20 mouse cellular contexts compared by ENCODE assay signal in genomic region chr9:49777015-49777637, GRCm38 (mm10). TPM values are rescaled to one million over a fixed set of nuclear protein-coding genes. Genes with fewer than 3 reads are reported as not detected.
DNase-seq lines count a peak whose midpoint lies in the region; ATAC-seq and TF ChIP-seq lines count a peak whose summit lies in the region.
"Had no signal": no experiment of that assay in that cellular context is flagged by ENCODE, and none has a peak within 500 bp of the region (broad histone marks: within the 10 kb centered on the region; RNA-seq: fewer than 3 reads in every experiment).

No protein-coding gene starts in this region.

- H3K27ac ChIP-seq in hindbrain, embryonic 10.5 days: peak overlapping the region; percentile 35; the same call in 1 of the 2 replicates
- no peak overlapping the region for H3K27ac ChIP-seq in hindbrain, embryonic 11.5 days (ENCODE audit: low read depth, low read length)
- H3K27ac ChIP-seq in forebrain, embryonic 14.5 days (ENCODE audit: low read depth, low read length): no peak overlapping the region
- peak overlapping the region; percentile 12; the same call in 1 of the 2 replicates for H3K27ac ChIP-seq in hindbrain, embryonic 16.5 days (ENCODE audit: low read depth, low read length)
- H3K27ac ChIP-seq in midbrain, postnatal 0 days (ENCODE audit: low read depth, low read length): 0 out of 2 replicates have a peak overlapping the region, but pooled peaks have one; percentile 18
- H3K27ac ChIP-seq: heart, embryonic 15.5 days; limb, embryonic 12.5 days; stomach, postnatal 0 days had no signal

- no peak overlapping the region for H3K4me2 ChIP-seq in hindbrain, embryonic 11.5 days (replicated peaks; ENCODE audit: low read depth, low read length)
- H3K4me2 ChIP-seq in forebrain, embryonic 14.5 days (ENCODE audit: low read length): 0 out of 2 replicates have a peak overlapping the region, but pooled peaks have one; percentile 12
- peak overlapping the region; percentile 3; the same call in 1 of the 2 replicates for H3K4me2 ChIP-seq in hindbrain, embryonic 16.5 days (ENCODE audit: low read length)
- H3K4me2 ChIP-seq in midbrain, postnatal 0 days (ENCODE audit: low read depth, low read length, poor library complexity, severe bottlenecking): no peak overlapping the region
- H3K4me2 ChIP-seq: heart, embryonic 15.5 days; limb, embryonic 12.5 days had no signal

- H3K27me3 ChIP-seq in hindbrain, embryonic 10.5 days (ENCODE audit: insufficient read depth, poor library complexity, severe bottlenecking): no peaks in the 10 kb centered on the region
- no peaks in the 10 kb centered on the region for H3K27me3 ChIP-seq in hindbrain, embryonic 11.5 days (ENCODE audit: control insufficient read depth, insufficient read depth, low read length)
- no peaks in the 10 kb centered on the region for H3K27me3 ChIP-seq in forebrain, embryonic 14.5 days (replicated peaks; ENCODE audit: control insufficient read depth, insufficient read depth, low read length)
- H3K27me3 ChIP-seq in hindbrain, embryonic 16.5 days (replicated peaks; ENCODE audit: control insufficient read depth, insufficient read depth, low read length): no peaks in the 10 kb centered on the region
- no peaks in the 10 kb centered on the region for H3K27me3 ChIP-seq in midbrain, postnatal 0 days (ENCODE audit: insufficient read depth, low read length)
- H3K27me3 ChIP-seq: heart, embryonic 15.5 days; limb, embryonic 12.5 days had no signal

- no peak overlapping the region for H3K4me3 ChIP-seq in hindbrain, embryonic 10.5 days
- no peak overlapping the region for H3K4me3 ChIP-seq in hindbrain, embryonic 11.5 days (ENCODE audit: low read depth, low read length)
- no peak overlapping the region for H3K4me3 ChIP-seq in forebrain, embryonic 14.5 days (ENCODE audit: low read depth, low read length)
- H3K4me3 ChIP-seq in hindbrain, embryonic 16.5 days (ENCODE audit: low read length): no peak overlapping the region
- no peak overlapping the region for H3K4me3 ChIP-seq in midbrain, postnatal 0 days (ENCODE audit: low read depth, low read length)
- H3K4me3 ChIP-seq: erythroblast, embryonic 14.5 days; heart, embryonic 15.5 days; limb, embryonic 12.5 days had no signal

- no peak overlapping the region for H3K9ac ChIP-seq in hindbrain, embryonic 11.5 days (ENCODE audit: low read depth, low read length)
- H3K9ac ChIP-seq in forebrain, embryonic 14.5 days (ENCODE audit: low read length): no peak overlapping the region
- no peak overlapping the region for H3K9ac ChIP-seq in hindbrain, embryonic 16.5 days (ENCODE audit: low read depth, low read length)
- no peak overlapping the region for H3K9ac ChIP-seq in midbrain, postnatal 0 days (replicated peaks; ENCODE audit: low read length, poor library complexity, severe bottlenecking)
- H3K9ac ChIP-seq: heart, embryonic 15.5 days; limb, embryonic 12.5 days had no signal

- no peak for ATAC-seq in hindbrain, embryonic 11.5 days (ENCODE audit: low FRiP score)
- ATAC-seq in forebrain, embryonic 14.5 days: no peak
- ATAC-seq in hindbrain, embryonic 16.5 days: 0 out of 2 replicates have a peak, but pooled peaks have one; percentile 46
- no peak for ATAC-seq in midbrain, postnatal 0 days (ENCODE audit: low FRiP score)
- no peak for ATAC-seq in CD4-positive, CD25-positive, alpha-beta regulatory T cell, adult 4 months
- no peak for ATAC-seq in megakaryocyte progenitor cell, adult 5-6 weeks (replicated peaks; ENCODE audit: poor library complexity)

- H3K9me3 ChIP-seq in hindbrain, embryonic 10.5 days: no peaks in the 10 kb centered on the region
- H3K9me3 ChIP-seq in hindbrain, embryonic 11.5 days (ENCODE audit: control insufficient read depth, low read length): no peaks in the 10 kb centered on the region
- H3K9me3 ChIP-seq in forebrain, embryonic 14.5 days (replicated peaks; ENCODE audit: control insufficient read depth, low read length): no peaks in the 10 kb centered on the region
- H3K9me3 ChIP-seq in hindbrain, embryonic 16.5 days (ENCODE audit: control insufficient read depth, low read length): no peaks in the 10 kb centered on the region
- H3K9me3 ChIP-seq in midbrain, postnatal 0 days (ENCODE audit: low read length): no peaks in the 10 kb centered on the region
- H3K9me3 ChIP-seq: heart, embryonic 15.5 days; limb, embryonic 12.5 days had no signal

- H3K36me3 ChIP-seq in hindbrain, embryonic 10.5 days: no peaks in the 10 kb centered on the region
- H3K36me3 ChIP-seq in hindbrain, embryonic 11.5 days (ENCODE audit: control insufficient read depth, insufficient read depth, low read length): no peaks in the 10 kb centered on the region
- no peaks in the 10 kb centered on the region for H3K36me3 ChIP-seq in forebrain, embryonic 14.5 days (ENCODE audit: control insufficient read depth, insufficient read depth, low read length)
- no peaks in the 10 kb centered on the region for H3K36me3 ChIP-seq in hindbrain, embryonic 16.5 days (ENCODE audit: control insufficient read depth, insufficient read depth, low read length)
- no peaks in the 10 kb centered on the region for H3K36me3 ChIP-seq in midbrain, postnatal 0 days (ENCODE audit: insufficient read depth, low read length)
- H3K36me3 ChIP-seq: G1E; heart, embryonic 15.5 days; limb, embryonic 12.5 days had no signal

- 69% methylated on average over 7 of the region's 7 CpGs for WGBS in hindbrain, embryonic 10.5 days
- WGBS in hindbrain, embryonic 11.5 days: 57% methylated on average over 7 of the region's 7 CpGs
- WGBS in forebrain, embryonic 14.5 days: 16% methylated on average over 7 of the region's 7 CpGs
- WGBS in hindbrain, embryonic 16.5 days: 43% methylated on average over 7 of the region's 7 CpGs
- 25% methylated on average over 7 of the region's 7 CpGs for WGBS in midbrain, postnatal 0 days

- no peak for DNase-seq in hindbrain, embryonic 10.5 days (ENCODE audit: low spot score)
- no peak for DNase-seq in hindbrain, embryonic 11.5 days (ENCODE audit: low spot score)
- peak; percentile 68 for DNase-seq in forebrain, embryonic 14.5 days (ENCODE audit: low spot score)
- no peak for DNase-seq in midbrain, postnatal 0 days (ENCODE audit: low spot score)
- DNase-seq: adrenal gland, postnatal 10 days; cerebellum, adult 9-11 months; heart, adult 11 months; kidney, adult 8-10 months; kidney, postnatal 36 days; lung, postnatal 36 days; thymus, postnatal 36 days had no signal

- peaks cover 12% of the 10 kb centered on the region for H3K4me1 ChIP-seq in hindbrain, embryonic 10.5 days (replicated peaks)
- H3K4me1 ChIP-seq in hindbrain, embryonic 11.5 days (replicated peaks; ENCODE audit: control insufficient read depth, insufficient read depth, low read length): no peaks in the 10 kb centered on the region
- peaks cover 14% of the 10 kb centered on the region for H3K4me1 ChIP-seq in forebrain, embryonic 14.5 days (ENCODE audit: control insufficient read depth, insufficient read depth, low read length)
- H3K4me1 ChIP-seq in hindbrain, embryonic 16.5 days (ENCODE audit: control insufficient read depth, insufficient read depth, low read depth, low read length): peaks cover 8% of the 10 kb centered on the region
- H3K4me1 ChIP-seq in midbrain, postnatal 0 days (ENCODE audit: insufficient read depth, low read length): peaks cover 10% of the 10 kb centered on the region

- no peak for TF ChIP-seq CTCF in midbrain, postnatal 0 days (IDR thresholded peaks at IDR 0.05)

RNA-seq across cellular contexts. Expression of gene Ncam1, which starts 21.6 kb away (rescaled TPM):
- 56.3 and 126 TPM in 2 replicates for polyA plus RNA-seq in hindbrain, embryonic 10.5 days (2016; fragmentation: Nextera tagmentation; extraction: Ambion mirVana)
- 137 and 143 TPM in 2 replicates for polyA plus RNA-seq in hindbrain, embryonic 11.5 days (2014; fragmentation: Nextera tagmentation; extraction: Ambion mirVana)
- 163 and 219 TPM in 2 replicates for polyA plus RNA-seq in forebrain, embryonic 14.5 days (2014; fragmentation: Nextera tagmentation; extraction: Ambion mirVana)
- 450 and 495 TPM in 2 replicates for polyA plus RNA-seq in hindbrain, embryonic 16.5 days (2015; fragmentation: Nextera tagmentation; extraction: Ambion mirVana)
- 601 and 603 TPM in 2 replicates for total RNA-seq in midbrain, postnatal 0 days (2014; rRNA removed)
- polyA plus RNA-seq in midbrain, postnatal 0 days (2015; fragmentation: Nextera tagmentation; extraction: Ambion mirVana): 615 and 685 TPM in 2 replicates
- polyA plus RNA-seq in CD4-positive, CD25-positive, alpha-beta regulatory T cell, adult 4 months (2017; shearing (Covaris generic)): under 1 TPM; 0.24 to 0.56 TPM
- 24.5 and 27.4 TPM in 2 replicates for total RNA-seq in megakaryocyte progenitor cell, adult 5-6 weeks (2015)
- 16.4 and 16.5 TPM in 2 replicates for total RNA-seq in megakaryocyte progenitor cell, adult 5-6 weeks (2017)
- total RNA-seq: monocyte, adult 5-6 weeks had no signal
- polyA plus RNA-seq: G1E had no signal

Comparison
In these comparisons a context has a peak if more than half of its experiments do, and no peak if none do; other contexts are left out.
1. H3K27ac ChIP-seq: peak in hindbrain, embryonic 10.5 days (single experiment), hindbrain, embryonic 16.5 days (single experiment) and midbrain, postnatal 0 days (single experiment); none in hindbrain, embryonic 11.5 days (single experiment) and forebrain, embryonic 14.5 days (single experiment).
2. H3K4me2 ChIP-seq: peak in forebrain, embryonic 14.5 days (single experiment) and hindbrain, embryonic 16.5 days (single experiment); none in hindbrain, embryonic 11.5 days (single experiment) and midbrain, postnatal 0 days (single experiment).
3. RNA of gene Ncam1, which starts 21.6 kb away (polyA plus RNA-seq): 615 to 685 TPM in midbrain, postnatal 0 days, 450 to 495 TPM in hindbrain, embryonic 16.5 days, 163 to 219 TPM in forebrain, embryonic 14.5 days, 137 to 143 TPM in hindbrain, embryonic 11.5 days and 56.3 to 126 TPM in hindbrain, embryonic 10.5 days; 0.24 to 0.56 TPM in CD4-positive, CD25-positive, alpha-beta regulatory T cell, adult 4 months; every median in the first group is over 10 times any median in the second.